8 mouse cellular contexts compared by ENCODE assay signal in genomic region chr11:69117737-69118695, GRCm38 (mm10). TPM values are rescaled to one million over a fixed set of nuclear protein-coding genes. Genes with fewer than 3 reads are reported as not detected.
DNase-seq lines count a peak whose midpoint lies in the region; ATAC-seq lines count a peak whose summit lies in the region.

No protein-coding gene starts in this region.

- H3K4me3 ChIP-seq in embryonic facial prominence, embryonic 12.5 days: peak overlapping the region; percentile 77
- H3K4me3 ChIP-seq in heart, embryonic 15.5 days: peak overlapping the region; percentile 66

- H3K9ac ChIP-seq in embryonic facial prominence, embryonic 12.5 days: peak overlapping the region; percentile 59
- peak overlapping the region; percentile 76 for H3K9ac ChIP-seq in heart, embryonic 15.5 days

- no peaks in the 10 kb centered on the region for H3K9me3 ChIP-seq in embryonic facial prominence, embryonic 12.5 days
- H3K9me3 ChIP-seq in heart, embryonic 15.5 days (replicated peaks): no peaks in the 10 kb centered on the region

- H3K27me3 ChIP-seq in embryonic facial prominence, embryonic 12.5 days: peaks cover 9% of the 10 kb centered on the region
- no peaks in the 10 kb centered on the region for H3K27me3 ChIP-seq in heart, embryonic 15.5 days

- ATAC-seq in embryonic facial prominence, embryonic 12.5 days (ENCODE audit: insufficient number of reproducible peaks, insufficient read depth, low FRiP score, low TSS enrichment): no peak
- no peak for ATAC-seq in heart, embryonic 15.5 days (replicated peaks; ENCODE audit: insufficient number of reproducible peaks, insufficient read depth, low FRiP score, low read depth)

- DNase-seq in CD4-positive, CD25-positive, alpha-beta regulatory T cell, adult 2 months (ENCODE audit: low read depth, low spot score): peak; percentile 72
- DNase-seq in adipocyte (ENCODE audit: low spot score): peak; percentile 71
- DNase-seq in kidney, postnatal 36 days: peak; percentile 45 to 74
- DNase-seq in lung, postnatal 10 days: peak; percentile 74
- peak; percentile 51 for DNase-seq in ovary, postnatal 14 days (ENCODE audit: low spot score)
- peak; percentile 80 for DNase-seq in thymus, postnatal 4 days

- peak overlapping the region; percentile 58 for H3K27ac ChIP-seq in embryonic facial prominence, embryonic 12.5 days
- peak overlapping the region; percentile 91 for H3K27ac ChIP-seq in heart, embryonic 15.5 days

- peaks cover 26% of the 10 kb centered on the region for H3K4me1 ChIP-seq in embryonic facial prominence, embryonic 12.5 days
- peaks cover 36% of the 10 kb centered on the region for H3K4me1 ChIP-seq in heart, embryonic 15.5 days (replicated peaks)

- WGBS in embryonic facial prominence, embryonic 12.5 days: under 1% methylated on average over 45 of the region's 45 CpGs
- under 1% methylated on average over 45 of the region's 45 CpGs for WGBS in heart, embryonic 15.5 days

- no peaks in the 10 kb centered on the region for H3K36me3 ChIP-seq in embryonic facial prominence, embryonic 12.5 days
- H3K36me3 ChIP-seq in heart, embryonic 15.5 days: no peaks in the 10 kb centered on the region

- H3K4me2 ChIP-seq in embryonic facial prominence, embryonic 12.5 days (replicated peaks): peak overlapping the region; percentile 88
- peak overlapping the region; percentile 87 for H3K4me2 ChIP-seq in heart, embryonic 15.5 days

RNA-seq across cellular contexts. Expression of gene Hes7, which starts 2.2 kb away (rescaled TPM):
- polyA plus RNA-seq in embryonic facial prominence, embryonic 12.5 days (2016; fragmentation: Nextera tagmentation; extraction: Ambion mirVana): 0.65 and 0.73 TPM in 2 replicates
- polyA plus RNA-seq in heart, embryonic 15.5 days (2015; fragmentation: Nextera tagmentation; extraction: Ambion mirVana): 0.52 and 0.57 TPM in 2 replicates

RNA-seq across cellular contexts. Expression of gene 9130213A22Rik, which starts 4.4 kb away (rescaled TPM):
- 0.14 and 0.40 TPM in 2 replicates for polyA plus RNA-seq in embryonic facial prominence, embryonic 12.5 days (2016; fragmentation: Nextera tagmentation; extraction: Ambion mirVana)
- polyA plus RNA-seq in heart, embryonic 15.5 days (2015; fragmentation: Nextera tagmentation; extraction: Ambion mirVana): 0.51 and 0.60 TPM in 2 replicates

RNA-seq across cellular contexts. Expression of gene Aloxe3, which starts 7.7 kb away (rescaled TPM):
- 0.47 and 0.89 TPM in 2 replicates for polyA plus RNA-seq in embryonic facial prominence, embryonic 12.5 days (2016; fragmentation: Nextera tagmentation; extraction: Ambion mirVana)
- 0.18 and 0.37 TPM in 2 replicates for polyA plus RNA-seq in heart, embryonic 15.5 days (2015; fragmentation: Nextera tagmentation; extraction: Ambion mirVana)

RNA-seq across cellular contexts. Expression of gene Per1, which starts 23.0 kb away (rescaled TPM):
- 11.4 and 11.5 TPM in 2 replicates for polyA plus RNA-seq in embryonic facial prominence, embryonic 12.5 days (2016; fragmentation: Nextera tagmentation; extraction: Ambion mirVana)
- 16.1 and 25.2 TPM in 2 replicates for polyA plus RNA-seq in heart, embryonic 15.5 days (2015; fragmentation: Nextera tagmentation; extraction: Ambion mirVana)

RNA-seq across cellular contexts. Expression of gene Vamp2, which starts 29.7 kb away (rescaled TPM):
- polyA plus RNA-seq in embryonic facial prominence, embryonic 12.5 days (2016; fragmentation: Nextera tagmentation; extraction: Ambion mirVana): 84.3 and 85.0 TPM in 2 replicates
- polyA plus RNA-seq in heart, embryonic 15.5 days (2015; fragmentation: Nextera tagmentation; extraction: Ambion mirVana): 82.2 and 96.4 TPM in 2 replicates
